Mouse (Mus musculus): ENCODE results near the gene Ptprr. TPM values are rescaled to one million over a fixed set of nuclear protein-coding genes. Genes with fewer than 3 reads are reported as not detected.

Ptprr gene
- total and polyA plus RNA-seq, 2 experiments from 2014 or later: 0.31 to 0.75 TPM

GRCm38 (mm10) chr10:116131223-116131622 lies 113.2 kb downstream of the Ptprr start:
- Histone ChIP-seq H3K9me3 (replicated peaks; ENCODE audit: control insufficient read depth, low read length) (no peaks in the 10 kb centered on the region), H3K4me2 (ENCODE audit: low read depth, low read length) (no peak overlapping the region), H3K4me3 (ENCODE audit: low read depth, low read length) (no peak overlapping the region), H3K27me3 (ENCODE audit: control insufficient read depth, insufficient read depth, low read length) (no peaks in the 10 kb centered on the region), H3K36me3 (replicated peaks; ENCODE audit: control insufficient read depth, insufficient read depth, low read length) (no peaks in the 10 kb centered on the region), H3K4me1 (ENCODE audit: control insufficient read depth, insufficient read depth) (no peaks in the 10 kb centered on the region), H3K9ac (replicated peaks; ENCODE audit: low read depth, low read length) (no peak overlapping the region), H3K27ac (ENCODE audit: low read depth) (no peak overlapping the region)
- TF ChIP-seq EP300 (IDR thresholded peaks at IDR 0.05; ENCODE audit: low read depth) (no peak), CTCF (IDR thresholded peaks at IDR 0.05; ENCODE audit: low read depth) (no peak)
- ATAC-seq (ENCODE audit: insufficient read depth, low read depth): no peak
- no peak for DNase-seq (ENCODE audit: low spot score)
- WGBS: 66% methylated on average over 4 of the region's 4 CpGs

- no peaks in the 10 kb centered on the region for H3K27me3 ChIP-seq (ENCODE audit: control insufficient read depth, insufficient read depth, low read length)
- ATAC-seq (ENCODE audit: insufficient read depth, low read depth): no peak
- WGBS: 78% methylated on average over 4 of the region's 4 CpGs
- no peak for DNase-seq (ENCODE audit: low spot score)
- no peak overlapping the region for H3K27ac ChIP-seq (ENCODE audit: low read depth)
- H3K36me3 ChIP-seq (replicated peaks; ENCODE audit: control insufficient read depth, insufficient read depth, low read length): no peaks in the 10 kb centered on the region
- TF ChIP-seq EP300 (IDR thresholded peaks at IDR 0.05; ENCODE audit: low read depth) (no peak), CTCF (IDR thresholded peaks at IDR 0.05; ENCODE audit: low read depth) (no peak)
- H3K4me3 ChIP-seq (ENCODE audit: low read depth, low read length): no peak overlapping the region
- H3K9me3 ChIP-seq (replicated peaks; ENCODE audit: control insufficient read depth, low read length): no peaks in the 10 kb centered on the region
- H3K4me1 ChIP-seq (ENCODE audit: control insufficient read depth, insufficient read depth): no peaks in the 10 kb centered on the region
- H3K9ac ChIP-seq (replicated peaks; ENCODE audit: low read depth, low read length): no peak overlapping the region
- no peak overlapping the region for H3K4me2 ChIP-seq (ENCODE audit: low read depth, low read length)
These were observed 114.2 kb downstream of the Ptprr start for GRCm38 (mm10) chr10:116132233-116132632.

- no peak for DNase-seq (ENCODE audit: low spot score)
- no peak overlapping the region for H3K9ac ChIP-seq (replicated peaks; ENCODE audit: low read depth, low read length)
- no peak overlapping the region for H3K4me3 ChIP-seq (ENCODE audit: low read depth, low read length)
- WGBS: 62% methylated on average over 2 of the region's 2 CpGs
- no peaks in the 10 kb centered on the region for H3K4me1 ChIP-seq (ENCODE audit: control insufficient read depth, insufficient read depth)
- no peaks in the 10 kb centered on the region for H3K27me3 ChIP-seq (ENCODE audit: control insufficient read depth, insufficient read depth, low read length)
- no peak for TF ChIP-seq CTCF (IDR thresholded peaks at IDR 0.05; ENCODE audit: low read depth)
- TF ChIP-seq EP300 (IDR thresholded peaks at IDR 0.05; ENCODE audit: low read depth): no peak
- no peak overlapping the region for H3K4me2 ChIP-seq (ENCODE audit: low read depth, low read length)
- no peaks in the 10 kb centered on the region for H3K9me3 ChIP-seq (replicated peaks; ENCODE audit: control insufficient read depth, low read length)
- ATAC-seq (ENCODE audit: insufficient read depth, low read depth): no peak
- no peaks in the 10 kb centered on the region for H3K36me3 ChIP-seq (replicated peaks; ENCODE audit: control insufficient read depth, insufficient read depth, low read length)
- H3K27ac ChIP-seq (ENCODE audit: low read depth): no peak overlapping the region
These were observed 117.2 kb downstream of the Ptprr start for GRCm38 (mm10) chr10:116135187-116135586.

GRCm38 (mm10) chr10:116140226-116140625 lies 122.2 kb downstream of the Ptprr start:
- 80% methylated on average over 8 of the region's 8 CpGs for WGBS
- no peak overlapping the region for H3K4me3 ChIP-seq (ENCODE audit: low read depth, low read length)
- H3K27me3 ChIP-seq (ENCODE audit: control insufficient read depth, insufficient read depth, low read length): no peaks in the 10 kb centered on the region
- no peak for DNase-seq (ENCODE audit: low spot score)
- TF ChIP-seq CTCF (IDR thresholded peaks at IDR 0.05; ENCODE audit: low read depth) (no peak), EP300 (IDR thresholded peaks at IDR 0.05; ENCODE audit: low read depth) (no peak)
- H3K4me1 ChIP-seq (ENCODE audit: control insufficient read depth, insufficient read depth): no peaks in the 10 kb centered on the region
- no peak overlapping the region for H3K9ac ChIP-seq (replicated peaks; ENCODE audit: low read depth, low read length)
- H3K4me2 ChIP-seq (ENCODE audit: low read depth, low read length): no peak overlapping the region
- no peak overlapping the region for H3K27ac ChIP-seq (ENCODE audit: low read depth)
- H3K36me3 ChIP-seq (replicated peaks; ENCODE audit: control insufficient read depth, insufficient read depth, low read length): no peaks in the 10 kb centered on the region
- no peaks in the 10 kb centered on the region for H3K9me3 ChIP-seq (replicated peaks; ENCODE audit: control insufficient read depth, low read length)
- ATAC-seq (ENCODE audit: insufficient read depth, low read depth): no peak

GRCm38 (mm10) chr10:116143684-116144083 lies 125.7 kb downstream of the Ptprr start:
- no peak for TF ChIP-seq CTCF (IDR thresholded peaks at IDR 0.05; ENCODE audit: low read depth)
- TF ChIP-seq EP300 (IDR thresholded peaks at IDR 0.05; ENCODE audit: low read depth): no peak
- Histone ChIP-seq H3K36me3 (replicated peaks; ENCODE audit: control insufficient read depth, insufficient read depth, low read length) (no peaks in the 10 kb centered on the region), H3K4me3 (ENCODE audit: low read depth, low read length) (no peak overlapping the region), H3K4me1 (ENCODE audit: control insufficient read depth, insufficient read depth) (no peaks in the 10 kb centered on the region), H3K9me3 (replicated peaks; ENCODE audit: control insufficient read depth, low read length) (no peaks in the 10 kb centered on the region), H3K27ac (ENCODE audit: low read depth) (no peak overlapping the region), H3K4me2 (ENCODE audit: low read depth, low read length) (no peak overlapping the region), H3K9ac (replicated peaks; ENCODE audit: low read depth, low read length) (no peak overlapping the region), H3K27me3 (ENCODE audit: control insufficient read depth, insufficient read depth, low read length) (no peaks in the 10 kb centered on the region)
- no peak for ATAC-seq (ENCODE audit: insufficient read depth, low read depth)
- no peak for DNase-seq (ENCODE audit: low spot score)
- 69% methylated on average over 10 of the region's 10 CpGs for WGBS

- no peak overlapping the region for H3K27ac ChIP-seq (ENCODE audit: low read depth)
- TF ChIP-seq EP300 (IDR thresholded peaks at IDR 0.05; ENCODE audit: low read depth): no peak
- no peak for TF ChIP-seq CTCF (IDR thresholded peaks at IDR 0.05; ENCODE audit: low read depth)
- DNase-seq (ENCODE audit: low spot score) (no peak), ATAC-seq (ENCODE audit: insufficient read depth, low read depth) (no peak)
- no peaks in the 10 kb centered on the region for H3K27me3 ChIP-seq (ENCODE audit: control insufficient read depth, insufficient read depth, low read length)
- H3K4me3 ChIP-seq (ENCODE audit: low read depth, low read length): no peak overlapping the region
- H3K9me3 ChIP-seq (replicated peaks; ENCODE audit: control insufficient read depth, low read length): no peaks in the 10 kb centered on the region
- no peak overlapping the region for H3K9ac ChIP-seq (replicated peaks; ENCODE audit: low read depth, low read length)
- no peaks in the 10 kb centered on the region for H3K4me1 ChIP-seq (ENCODE audit: control insufficient read depth, insufficient read depth)
- 74% methylated on average over 9 of the region's 9 CpGs for WGBS
- no peak overlapping the region for H3K4me2 ChIP-seq (ENCODE audit: low read depth, low read length)
- H3K36me3 ChIP-seq (replicated peaks; ENCODE audit: control insufficient read depth, insufficient read depth, low read length): no peaks in the 10 kb centered on the region
These were observed 128.1 kb downstream of the Ptprr start for GRCm38 (mm10) chr10:116146091-116146490.

Data from heart, postnatal 0 days (tissue).